Mouse (Mus musculus) MEL-GATA-1-ER (cell line): ENCODE measurements around the gene Npl.

Experiments used
- DNase-seq: peaks from one replicate; pipeline ENCODE4 v3.0.0-alpha.2; 2012; ENCODE audit warnings: low read depth; ENCODE audit errors: extremely low read depth

Npl gene

DNA sequence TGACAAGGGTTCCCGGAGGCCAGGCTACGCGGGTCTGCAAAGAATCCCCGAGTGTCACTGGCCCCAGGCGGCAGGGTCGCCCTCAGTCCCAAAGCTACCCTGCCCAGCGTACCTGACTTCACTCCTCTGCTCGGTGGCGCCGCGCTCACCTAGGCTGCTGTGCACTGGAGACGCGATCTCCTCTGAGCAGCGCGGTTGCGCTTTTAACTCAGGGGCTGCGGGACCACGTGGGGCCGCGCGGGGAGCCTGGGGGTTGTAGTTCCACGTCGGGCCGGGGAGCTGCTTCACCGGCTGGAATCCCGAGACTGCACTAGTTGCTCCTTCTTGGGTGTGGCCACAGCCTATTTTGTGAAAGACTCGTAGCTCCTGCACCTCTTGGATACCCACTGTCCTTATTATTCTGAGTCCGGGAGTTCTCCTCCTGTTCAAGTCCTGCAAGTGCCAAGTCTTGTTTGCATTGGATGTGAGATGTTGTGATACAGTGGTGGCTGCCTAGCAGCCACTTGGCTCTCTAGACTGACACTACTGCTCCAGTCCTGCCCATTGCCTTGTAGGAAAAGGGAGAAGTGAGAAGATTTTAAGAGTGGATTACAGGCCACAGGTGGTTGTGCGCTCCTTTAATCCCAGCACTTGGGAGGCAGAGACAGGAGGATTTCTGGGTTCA lies at the start of gene Npl:
Npl (minus strand) TSS at position 510 of the 664 bp plus-strand sequence.
- DNase-seq, result no peak

DNA sequence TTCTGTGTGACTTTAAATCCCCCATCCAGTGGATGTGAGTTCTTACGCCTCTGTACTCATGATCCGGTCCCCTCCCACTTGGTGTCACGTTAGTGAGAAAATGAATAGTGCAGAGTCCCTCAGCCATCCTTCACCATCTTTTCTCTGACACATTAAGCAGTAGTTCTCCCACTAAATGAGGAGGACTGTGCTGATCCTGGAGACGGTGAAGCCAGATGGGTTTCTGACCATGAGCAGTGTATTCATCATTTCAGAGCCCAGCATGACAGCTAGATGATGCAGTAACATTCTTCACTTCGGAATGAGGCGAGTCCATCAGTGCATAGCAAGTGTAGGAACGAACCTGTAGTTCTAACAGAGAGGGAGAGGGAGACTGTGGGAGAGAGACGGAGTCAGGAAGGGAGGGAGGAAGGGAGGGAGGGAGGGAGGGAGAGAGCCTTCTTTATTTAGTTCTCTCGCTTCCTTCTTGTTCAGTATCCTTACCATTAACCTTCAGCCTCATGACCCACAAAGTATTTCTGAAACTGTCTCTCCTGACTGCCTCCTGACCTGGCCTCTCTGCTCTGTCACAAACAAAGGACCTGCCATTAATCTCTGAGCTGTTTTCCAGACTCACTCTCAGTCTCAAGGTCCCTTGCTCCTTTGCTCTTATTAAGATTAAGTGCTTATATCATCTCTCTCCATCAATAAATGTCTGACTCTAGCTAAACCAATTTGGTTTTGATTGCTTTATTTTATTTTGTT lies 49.6 kb upstream of the Npl start:
- DNase-seq, result no peak

DNA sequence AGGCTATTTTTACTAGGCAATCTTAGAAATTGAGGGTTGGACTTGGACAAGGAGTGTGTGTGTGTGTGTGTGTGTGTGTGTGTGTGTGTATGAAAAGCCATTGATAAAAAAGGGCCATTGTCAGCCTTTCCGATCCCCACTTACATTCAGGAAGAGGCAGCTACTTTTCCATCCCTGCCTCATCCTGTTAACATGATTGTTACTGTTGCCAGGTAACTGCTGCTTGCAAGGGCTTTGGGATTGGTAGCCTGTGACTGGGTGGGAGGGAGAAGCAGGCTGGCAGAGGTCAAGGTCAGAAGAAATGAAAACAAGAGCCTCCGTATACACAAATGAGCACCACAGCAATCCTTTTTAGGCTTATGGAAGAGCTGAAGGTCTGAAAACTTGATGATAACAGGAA lies 48.9 kb upstream of the Npl start:
- DNase-seq, result no peak

DNA sequence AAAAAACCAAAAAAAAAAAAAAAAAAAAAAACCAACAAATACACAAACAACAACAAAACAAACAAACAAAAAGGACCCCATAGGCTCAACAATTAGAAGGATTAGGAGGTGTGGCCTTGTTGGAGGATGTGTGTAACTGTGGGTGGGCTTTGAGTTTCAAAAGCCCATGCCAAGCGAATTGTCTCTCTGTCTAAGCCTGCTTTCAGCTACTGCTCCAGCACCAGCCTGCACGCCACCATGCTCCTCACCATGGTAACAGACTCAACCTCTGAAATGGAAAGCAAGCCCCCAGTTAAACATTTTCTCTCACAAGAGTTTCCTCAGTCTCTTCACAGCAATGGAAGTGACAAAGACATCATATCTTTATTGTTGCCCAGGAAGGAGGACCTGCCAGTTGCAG lies 43.8 kb upstream of the Npl start:
- DNase-seq, result no peak

DNA sequence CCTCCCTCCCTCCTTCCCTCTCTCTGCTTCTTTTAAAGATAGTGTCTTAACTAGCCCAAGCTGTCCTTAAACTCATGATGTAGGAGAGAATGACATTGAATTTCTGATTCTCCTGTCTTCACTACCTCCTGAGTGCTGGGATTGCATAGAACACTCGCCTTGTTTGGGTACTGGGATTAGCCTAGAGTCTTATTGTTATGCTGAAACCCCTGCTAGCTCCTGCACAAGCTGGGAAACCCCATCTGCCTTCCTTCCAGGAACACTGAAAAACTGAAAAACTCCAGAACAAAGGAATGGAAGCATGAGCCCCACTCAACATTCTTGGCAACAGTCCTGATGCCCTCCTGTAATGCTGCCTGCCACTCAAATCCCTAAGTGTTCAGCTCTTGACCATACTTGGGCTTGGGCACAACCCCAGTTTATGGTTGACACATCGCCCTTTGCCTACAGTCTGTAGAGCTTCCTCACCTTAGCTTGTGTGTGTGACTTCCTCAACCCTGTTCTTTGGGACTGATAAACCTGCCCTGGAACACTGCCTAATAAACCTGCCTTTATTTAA lies 40.4 kb upstream of the Npl start:
- no peak for DNase-seq

DNA sequence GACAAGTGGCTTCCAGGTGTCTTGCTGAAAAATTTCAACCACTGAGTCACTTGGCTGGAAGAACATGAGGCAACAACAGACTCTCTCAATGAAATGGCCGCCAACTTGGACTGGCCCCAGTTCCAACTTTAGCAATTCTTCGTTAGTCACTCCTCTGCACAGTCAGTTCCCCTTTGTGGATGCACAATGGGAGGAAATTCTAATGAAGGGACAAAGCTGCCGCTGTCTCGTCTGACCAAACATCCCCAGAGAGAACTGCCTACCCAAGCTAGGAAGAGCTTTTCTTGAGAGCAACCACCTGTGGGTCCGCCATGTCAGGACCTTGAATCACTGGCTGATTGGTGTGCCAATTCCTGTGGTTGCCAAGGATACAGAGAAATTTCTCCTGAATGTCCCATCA lies 38.1 kb upstream of the Npl start:
- no peak for DNase-seq

DNA sequence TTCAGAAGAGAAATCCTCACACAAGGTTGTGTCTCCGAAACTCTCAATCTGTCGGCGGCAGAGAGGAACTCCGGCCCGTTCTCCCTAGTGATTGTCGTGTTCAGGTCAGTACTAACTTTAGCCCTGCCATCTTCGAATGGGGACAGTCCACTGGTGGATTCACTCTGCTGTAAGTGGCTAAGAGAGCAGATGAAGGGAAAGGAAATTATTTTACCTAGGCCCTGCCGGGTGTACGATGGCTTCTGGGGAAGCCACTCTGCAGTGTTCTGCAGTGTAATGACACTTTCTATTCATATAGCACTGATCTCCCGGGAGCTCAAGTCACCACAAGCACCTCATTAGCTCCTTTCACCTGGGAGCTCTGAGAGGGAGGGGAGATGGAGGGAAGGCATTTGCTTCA lies 37.0 kb upstream of the Npl start:
- no peak for DNase-seq

DNA sequence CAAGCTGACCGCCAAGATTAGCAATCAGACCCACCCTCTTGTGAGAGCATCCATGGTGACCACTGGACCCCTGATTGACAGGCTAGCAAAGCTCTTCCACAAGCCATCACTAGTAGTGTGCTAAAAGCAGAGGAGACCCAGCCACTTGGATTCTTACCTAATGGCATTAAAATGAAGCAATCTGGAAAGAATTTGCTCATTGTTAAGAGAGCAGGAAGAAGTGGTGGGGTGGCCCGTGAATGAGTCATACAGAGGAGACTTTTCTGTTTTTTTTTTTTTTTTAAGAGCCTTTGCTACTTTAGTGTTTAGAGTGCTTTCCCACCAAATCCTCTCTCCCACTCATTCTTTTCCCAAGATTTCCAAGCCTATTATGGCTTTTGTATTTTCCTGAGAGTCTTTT lies 35.9 kb upstream of the Npl start:
- no peak for DNase-seq

DNA sequence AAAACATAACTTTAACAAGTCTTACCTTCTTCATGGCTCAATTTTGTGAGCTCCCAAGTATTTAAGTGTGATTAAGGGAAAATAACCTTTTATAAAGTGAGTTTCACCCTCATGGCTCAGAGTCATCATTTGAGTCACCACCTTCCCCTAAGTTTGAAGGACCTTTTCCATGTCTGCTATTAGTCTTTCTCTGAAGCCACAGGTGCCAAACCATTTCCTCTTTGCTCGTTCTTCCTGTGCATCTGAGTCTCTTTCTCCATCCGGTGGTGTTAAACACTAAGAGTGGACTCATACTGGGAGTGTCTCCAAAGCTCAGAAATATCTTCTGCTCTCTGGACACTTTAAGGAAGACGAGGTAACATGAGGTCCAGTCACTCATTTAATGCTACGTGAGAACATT lies 33.3 kb upstream of the Npl start:
- no peak for DNase-seq

DNA sequence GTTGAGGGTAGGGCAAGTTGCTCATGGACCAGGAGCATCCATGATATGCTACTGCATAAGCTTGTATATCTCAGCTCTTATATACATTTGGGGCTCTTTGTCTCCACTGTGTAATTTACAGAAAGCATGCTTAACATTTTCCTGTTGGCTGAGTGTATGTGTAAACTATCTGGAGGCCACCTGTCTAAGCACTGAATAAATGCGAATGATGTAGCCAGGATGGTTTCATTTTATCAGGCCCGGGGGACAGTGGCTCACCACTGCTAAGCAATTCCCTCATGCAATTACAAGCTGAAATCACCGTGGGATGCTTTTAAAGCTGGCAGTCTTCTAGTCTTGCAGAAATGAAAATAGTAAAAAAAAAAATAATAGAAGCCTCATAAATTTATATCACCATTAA lies 24.9 kb upstream of the Npl start:
- DNase-seq, result no peak

DNA sequence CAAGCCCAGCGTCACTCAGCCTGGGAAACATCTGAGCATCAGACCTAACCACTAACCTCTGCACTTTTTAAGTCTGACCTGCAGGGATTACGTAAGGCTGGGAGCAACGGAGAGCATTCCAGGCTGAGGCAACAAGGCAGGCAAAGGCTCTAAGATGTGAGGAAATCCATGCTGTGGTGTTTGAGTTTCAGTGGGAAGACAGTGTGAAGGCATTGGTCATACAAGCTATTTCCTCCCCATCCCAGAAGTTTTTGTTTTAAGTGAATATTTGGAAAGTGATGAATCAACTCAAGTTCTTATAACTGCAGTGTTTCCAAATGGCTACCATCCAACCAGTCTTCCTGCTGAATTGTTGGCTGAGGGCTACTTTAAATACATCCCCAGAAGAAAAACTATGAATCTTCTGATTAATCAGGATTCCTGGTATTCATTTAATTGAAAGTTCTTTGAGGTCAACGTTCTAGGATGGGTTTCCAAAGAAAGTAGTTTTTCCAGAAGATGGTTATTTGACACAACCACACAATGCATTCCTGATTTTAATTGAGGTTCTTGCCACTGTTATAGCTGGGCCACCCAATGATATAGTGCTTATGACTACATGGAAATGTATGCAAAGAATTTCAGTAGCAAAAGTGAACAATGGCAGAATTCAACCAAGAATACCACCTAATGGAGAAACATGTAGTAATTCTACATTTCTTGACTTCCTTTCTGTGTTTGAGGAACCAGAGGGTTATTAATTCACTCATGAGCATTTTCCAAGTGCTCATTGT lies 22.6 kb upstream of the Npl start:
- DNase-seq, result no peak

DNA sequence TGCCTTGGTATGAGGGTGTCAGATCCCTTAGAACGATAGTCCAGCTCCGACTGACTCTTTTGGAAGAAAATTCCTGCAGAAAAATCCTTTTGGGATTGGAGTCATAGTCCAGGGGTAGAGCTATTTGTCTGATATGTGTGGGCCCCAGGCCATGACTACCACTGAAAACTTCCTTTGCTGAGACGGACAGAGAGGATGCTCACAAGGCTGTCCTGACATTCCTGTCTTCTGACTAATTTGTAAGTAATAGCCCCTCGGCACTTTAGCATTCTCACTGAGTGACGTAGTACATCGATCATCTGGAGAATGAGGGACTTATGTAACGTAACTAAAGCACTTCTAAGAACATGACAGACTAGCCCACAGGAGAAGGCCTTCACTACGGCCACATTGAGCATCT lies 15.9 kb upstream of the Npl start:
- DNase-seq, result no peak

DNA sequence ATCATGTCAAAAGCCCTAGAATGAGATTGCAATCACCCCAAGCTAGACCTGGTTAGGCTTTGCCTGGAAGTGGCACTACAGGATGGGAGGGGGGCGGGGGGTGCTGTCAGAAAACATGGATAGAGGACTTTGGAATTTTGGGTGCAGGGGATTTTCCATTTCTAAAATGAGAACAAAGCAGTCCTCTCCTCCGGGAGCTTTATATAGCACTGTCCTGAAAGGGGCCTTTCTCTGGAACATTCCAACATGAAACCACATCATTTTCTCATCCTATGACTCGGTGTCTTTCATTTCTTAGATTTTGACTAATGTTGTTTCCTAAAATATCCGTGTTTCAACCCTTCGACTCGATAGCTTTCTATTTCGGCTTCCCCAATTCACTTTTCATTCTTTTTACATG lies 14.9 kb upstream of the Npl start:
- DNase-seq, result no peak

DNA sequence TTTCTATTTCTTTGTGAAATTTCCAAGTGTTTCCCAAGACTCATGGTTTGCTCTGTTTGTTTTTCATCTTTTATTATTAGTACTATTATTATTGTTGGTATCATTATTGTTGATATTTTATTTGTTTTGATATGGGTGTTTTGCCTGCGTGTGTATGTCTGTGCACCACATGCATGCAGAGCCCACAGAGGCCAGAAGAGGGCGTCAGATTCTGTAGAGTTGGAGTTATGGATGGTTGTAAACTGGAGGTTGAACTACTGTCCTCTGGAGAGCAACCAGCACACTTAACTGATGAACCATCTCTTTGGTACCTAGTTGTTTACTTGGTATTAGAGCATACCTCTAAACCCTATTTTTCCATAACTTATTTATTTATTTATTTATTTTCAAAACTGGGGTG lies 13.8 kb upstream of the Npl start:
- no peak for DNase-seq

DNA sequence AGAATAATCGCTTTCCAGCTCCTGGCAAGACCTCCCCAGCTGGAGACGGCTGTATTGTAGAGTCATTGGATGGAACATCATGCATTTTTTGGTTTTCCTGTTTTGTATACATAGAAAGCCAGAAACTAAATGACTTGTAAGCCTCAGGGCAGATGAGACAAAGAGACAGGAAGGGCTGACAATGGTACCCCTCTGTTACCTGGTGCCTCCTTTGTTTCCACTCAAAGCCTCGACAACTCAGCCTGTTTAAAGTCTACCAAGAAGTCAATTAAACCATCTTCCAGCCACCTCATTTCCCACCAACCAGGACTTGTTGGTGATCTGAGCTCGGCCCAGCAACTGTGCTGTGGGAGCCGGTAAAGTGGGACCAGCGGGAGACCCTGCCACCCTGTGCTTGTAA lies 11.0 kb upstream of the Npl start:
- no peak for DNase-seq

DNA sequence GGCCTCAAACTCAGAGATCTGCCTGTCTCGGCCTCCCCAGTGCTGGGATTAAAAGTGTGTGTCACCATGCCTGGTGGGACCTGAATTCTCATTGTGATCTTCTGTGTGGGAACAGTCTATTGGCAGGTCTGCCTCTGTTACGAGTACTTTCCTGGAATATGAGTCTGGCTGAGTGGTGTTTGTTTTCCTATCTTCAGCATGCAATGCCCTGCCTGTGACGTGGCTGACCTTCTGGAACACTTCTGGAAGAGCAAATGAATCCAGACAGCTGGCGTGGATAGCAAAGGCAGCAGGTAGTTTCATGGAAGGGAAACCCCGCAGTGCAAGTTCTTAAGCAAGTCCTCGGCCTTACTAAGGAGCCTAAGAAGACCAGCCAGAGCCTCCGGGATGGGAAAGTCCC lies 9.9 kb upstream of the Npl start:
- no peak for DNase-seq

DNA sequence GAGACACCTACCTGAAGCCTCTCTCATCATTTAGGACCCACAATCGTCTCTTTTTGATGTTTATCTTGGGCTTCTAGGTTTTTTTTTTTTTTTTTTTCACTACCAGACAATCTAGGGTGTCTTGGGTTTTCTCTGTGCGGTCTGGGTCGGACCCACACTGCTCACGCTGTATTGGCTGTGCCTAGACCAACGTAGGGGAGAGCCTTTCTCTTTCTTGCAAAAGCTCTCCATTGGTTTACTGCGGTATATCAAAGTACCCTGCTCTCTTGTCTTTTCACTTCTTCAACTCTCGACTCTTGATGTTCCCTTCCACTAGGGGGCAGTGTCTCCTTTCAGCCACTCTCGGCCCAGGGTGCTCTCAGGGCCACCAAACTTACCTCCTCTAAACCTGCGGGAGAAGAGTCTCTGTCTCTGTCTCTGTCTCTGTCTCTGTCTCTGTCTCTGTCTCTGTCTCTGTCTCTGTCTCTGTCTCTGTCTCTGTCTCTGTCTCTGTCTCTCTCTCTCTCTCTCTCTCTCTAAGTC lies 9.3 kb upstream of the Npl start:
- DNase-seq, result peak; percentile 47

DNA sequence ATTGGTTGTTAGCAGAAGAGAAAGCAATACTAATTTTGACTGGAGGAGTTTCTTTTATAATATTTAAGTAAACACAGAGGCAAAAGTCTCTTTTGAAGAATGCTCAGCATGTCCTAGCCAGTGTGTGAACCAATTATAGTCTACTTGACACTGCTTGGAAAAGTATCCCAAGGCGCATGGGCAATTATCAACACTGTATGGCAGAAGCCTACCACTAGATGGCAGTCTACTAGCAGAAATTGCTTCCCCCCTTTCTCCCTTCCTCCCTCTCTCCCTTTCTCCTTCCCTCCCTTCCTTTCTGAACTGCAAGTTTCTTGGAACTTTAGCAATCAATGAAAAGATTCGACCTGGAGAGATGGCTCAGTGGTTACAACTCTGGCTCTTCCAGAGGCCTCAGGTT lies 7.1 kb upstream of the Npl start:
- DNase-seq, result peak; percentile 26

DNA sequence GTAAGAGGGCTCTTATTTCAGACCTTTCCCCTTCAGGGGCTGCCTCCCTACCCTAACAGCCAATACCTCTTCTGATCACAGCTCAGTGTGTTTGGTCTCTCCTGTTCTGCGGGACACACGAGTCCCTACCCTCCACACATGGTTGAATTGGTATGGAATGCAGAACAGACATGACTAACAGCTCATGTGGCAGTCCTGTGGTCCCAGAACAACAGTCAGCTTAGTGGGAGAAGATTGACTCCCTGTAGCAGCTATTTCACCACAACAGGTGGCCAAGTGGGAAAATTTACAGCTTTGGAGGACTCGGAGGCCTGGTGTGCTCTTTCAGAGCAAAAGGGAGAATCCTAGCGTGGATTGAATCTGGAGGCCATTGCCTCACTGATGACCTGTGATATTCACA lies 6.4 kb upstream of the Npl start:
- no peak for DNase-seq

DNA sequence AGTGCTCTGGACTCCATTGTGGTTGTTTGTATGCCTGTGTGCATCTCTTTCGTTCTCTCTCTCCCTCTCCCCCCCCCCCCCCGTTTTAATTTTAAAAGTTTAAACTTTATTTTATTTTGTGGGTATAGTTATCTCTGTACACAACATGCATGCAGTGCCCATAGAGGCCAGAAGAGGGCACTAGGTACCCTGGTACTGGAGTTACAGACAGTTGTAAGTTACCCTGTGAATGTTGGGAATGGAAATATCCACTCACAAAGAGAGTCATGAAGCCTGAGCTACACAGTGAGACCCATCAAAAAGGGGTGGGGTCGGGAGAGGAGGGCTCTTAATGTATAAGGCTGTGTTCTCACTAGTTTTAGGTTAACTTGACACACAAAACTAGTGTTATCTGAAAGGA lies 969 bp upstream of the Npl start:
- no peak for DNase-seq

DNA sequence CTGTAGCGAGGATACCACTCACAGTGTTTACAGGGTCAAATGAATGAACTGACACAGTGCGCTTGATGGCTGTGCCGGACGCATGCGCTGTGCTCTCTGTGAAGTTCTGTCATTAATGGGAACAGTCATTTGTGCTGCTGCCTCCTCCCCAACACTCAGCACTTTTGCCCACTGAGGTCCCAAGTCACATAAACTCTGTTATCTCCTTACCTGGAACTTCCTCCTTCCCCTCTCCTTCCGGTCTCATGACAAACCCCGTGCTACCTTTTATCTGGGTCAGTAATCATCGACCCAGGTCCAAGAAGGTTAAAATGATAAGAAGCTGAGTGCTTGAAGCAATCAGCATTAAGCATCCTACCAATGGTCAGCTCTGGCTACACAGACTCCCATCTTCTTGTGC lies 2.3 kb downstream of the Npl start:
- DNase-seq, result no peak

DNA sequence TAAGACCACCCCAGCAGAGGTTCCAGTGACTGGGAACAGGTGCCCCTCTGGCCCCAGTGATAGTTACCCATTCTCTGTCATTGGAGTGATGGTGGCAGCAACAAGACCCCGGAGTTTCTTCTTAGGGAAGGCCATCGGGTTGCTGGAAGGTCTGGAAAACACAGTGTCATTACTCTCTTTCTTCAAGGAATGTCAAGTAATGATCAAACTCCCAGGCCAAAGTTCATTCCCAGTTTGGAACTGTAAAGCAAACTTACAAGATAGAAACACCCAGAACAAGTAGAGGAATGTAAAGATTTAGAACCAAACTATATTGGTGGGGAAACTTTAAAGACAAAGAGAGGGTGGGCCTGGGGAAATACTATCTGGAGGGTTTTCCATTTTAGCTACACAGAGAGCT lies 4.6 kb downstream of the Npl start:
- no peak for DNase-seq
